Mouse (Mus musculus): ENCODE results near the gene Arhgef3. TPM values are rescaled to one million over a fixed set of nuclear protein-coding genes. Genes with fewer than 3 reads are reported as not detected.

Arhgef3 gene
- total and polyA plus RNA-seq, 3 experiments = 6.7 to 15.2 (median 11.9) TPM

- Histone ChIP-seq H3K4me1 (ENCODE audit: insufficient read depth, low read depth, low read length) (no peaks in the 10 kb centered on the region), H3K36me3 (replicated peaks) (no peaks in the 10 kb centered on the region), H3K4me3 (ENCODE audit: low read depth, low read length) (no peak overlapping the region), H3K27me3 (ENCODE audit: insufficient read depth, low read length) (no peaks in the 10 kb centered on the region), H3K9me3 (replicated peaks) (no peaks in the 10 kb centered on the region)
- no peak for DNase-seq (ENCODE audit: low spot score)
- TF ChIP-seq GATA2 (IDR thresholded peaks at IDR 0.05; ENCODE audit: borderline replicate concordance, low read depth, low read length) = no peak
- no peak for TF ChIP-seq TAL1 (conservative IDR thresholded peaks at IDR 0.05; ENCODE audit: low read depth, low read length)
- TF ChIP-seq POLR2AphosphoS5 (IDR thresholded peaks at IDR 0.05; ENCODE audit: insufficient replicate concordance, low read depth, low read length) = no peak
- no peak for TF ChIP-seq CTCF (IDR thresholded peaks at IDR 0.05; ENCODE audit: low read depth, low read length)
- no peak for TF ChIP-seq GATA1 (IDR thresholded peaks at IDR 0.05; ENCODE audit: borderline replicate concordance, low read length)
- no peak for ATAC-seq (ENCODE audit: extremely low read depth, insufficient number of reproducible peaks, low FRiP score, poor library complexity, severe bottlenecking)
These were observed 147.7 kb downstream of the Arhgef3 start for GRCm38 (mm10) chr14:27262349-27262748.

GRCm38 (mm10) chr14:27266601-27267000, 151.9 kb downstream of the Arhgef3 start:
- Histone ChIP-seq H3K27me3 (ENCODE audit: insufficient read depth, low read length) (peaks cover 3% of the 10 kb centered on the region; the same call in 1 of the 2 replicates), H3K4me3 (ENCODE audit: low read depth, low read length) (no peak overlapping the region), H3K36me3 (replicated peaks) (no peaks in the 10 kb centered on the region), H3K9me3 (replicated peaks) (no peaks in the 10 kb centered on the region), H3K4me1 (ENCODE audit: insufficient read depth, low read depth, low read length) (no peaks in the 10 kb centered on the region)
- no peak for DNase-seq (ENCODE audit: low spot score)
- TF ChIP-seq GATA1 (IDR thresholded peaks at IDR 0.05; ENCODE audit: borderline replicate concordance, low read length) (no peak), POLR2AphosphoS5 (IDR thresholded peaks at IDR 0.05; ENCODE audit: insufficient replicate concordance, low read depth, low read length) (no peak), CTCF (IDR thresholded peaks at IDR 0.05; ENCODE audit: low read depth, low read length) (no peak), TAL1 (conservative IDR thresholded peaks at IDR 0.05; ENCODE audit: low read depth, low read length) (no peak), GATA2 (IDR thresholded peaks at IDR 0.05; ENCODE audit: borderline replicate concordance, low read depth, low read length) (no peak)
- ATAC-seq (ENCODE audit: extremely low read depth, insufficient number of reproducible peaks, low FRiP score, poor library complexity, severe bottlenecking) = no peak

GRCm38 (mm10) chr14:27268137-27268536, 153.4 kb downstream of the Arhgef3 start:
- H3K9me3 ChIP-seq (replicated peaks) = no peaks in the 10 kb centered on the region
- H3K36me3 ChIP-seq (replicated peaks) = no peaks in the 10 kb centered on the region
- no peak overlapping the region for H3K4me3 ChIP-seq (ENCODE audit: low read depth, low read length)
- no peak for TF ChIP-seq GATA2 (IDR thresholded peaks at IDR 0.05; ENCODE audit: borderline replicate concordance, low read depth, low read length)
- no peak for TF ChIP-seq CTCF (IDR thresholded peaks at IDR 0.05; ENCODE audit: low read depth, low read length)
- peaks cover 13% of the 10 kb centered on the region; the same call in 1 of the 2 replicates for H3K27me3 ChIP-seq (ENCODE audit: insufficient read depth, low read length)
- ATAC-seq (ENCODE audit: extremely low read depth, insufficient number of reproducible peaks, low FRiP score, poor library complexity, severe bottlenecking) = no peak
- no peaks in the 10 kb centered on the region for H3K4me1 ChIP-seq (ENCODE audit: insufficient read depth, low read depth, low read length)
- no peak for DNase-seq (ENCODE audit: low spot score)

- no peaks in the 10 kb centered on the region for H3K9me3 ChIP-seq (replicated peaks)
- no peak for ATAC-seq (ENCODE audit: extremely low read depth, insufficient number of reproducible peaks, low FRiP score, poor library complexity, severe bottlenecking)
- TF ChIP-seq GATA2 (IDR thresholded peaks at IDR 0.05; ENCODE audit: borderline replicate concordance, low read depth, low read length) = no peak
- TF ChIP-seq TAL1 (conservative IDR thresholded peaks at IDR 0.05; ENCODE audit: low read depth, low read length) = no peak
- TF ChIP-seq GATA1 (IDR thresholded peaks at IDR 0.05; ENCODE audit: borderline replicate concordance, low read length) = no peak
- no peak for TF ChIP-seq CTCF (IDR thresholded peaks at IDR 0.05; ENCODE audit: low read depth, low read length)
- no peak for TF ChIP-seq POLR2AphosphoS5 (IDR thresholded peaks at IDR 0.05; ENCODE audit: insufficient replicate concordance, low read depth, low read length)
These were observed 154.4 kb downstream of the Arhgef3 start for GRCm38 (mm10) chr14:27268986-27269700.

GRCm38 (mm10) chr14:27269836-27270235, 155.1 kb downstream of the Arhgef3 start:
- peaks cover 17% of the 10 kb centered on the region; the same call in 1 of the 2 replicates for H3K27me3 ChIP-seq (ENCODE audit: insufficient read depth, low read length)
- DNase-seq (ENCODE audit: low spot score) (no peak), ATAC-seq (ENCODE audit: extremely low read depth, insufficient number of reproducible peaks, low FRiP score, poor library complexity, severe bottlenecking) (no peak)
- no peaks in the 10 kb centered on the region for H3K9me3 ChIP-seq (replicated peaks)
- no peak for TF ChIP-seq CTCF (IDR thresholded peaks at IDR 0.05; ENCODE audit: low read depth, low read length)
- TF ChIP-seq POLR2AphosphoS5 (IDR thresholded peaks at IDR 0.05; ENCODE audit: insufficient replicate concordance, low read depth, low read length) = no peak
- no peak for TF ChIP-seq TAL1 (conservative IDR thresholded peaks at IDR 0.05; ENCODE audit: low read depth, low read length)
- no peak for TF ChIP-seq GATA1 (IDR thresholded peaks at IDR 0.05; ENCODE audit: borderline replicate concordance, low read length)
- no peak for TF ChIP-seq GATA2 (IDR thresholded peaks at IDR 0.05; ENCODE audit: borderline replicate concordance, low read depth, low read length)
- no peaks in the 10 kb centered on the region for H3K36me3 ChIP-seq (replicated peaks)
- H3K4me3 ChIP-seq (ENCODE audit: low read depth, low read length) = no peak overlapping the region
- no peaks in the 10 kb centered on the region for H3K4me1 ChIP-seq (ENCODE audit: insufficient read depth, low read depth, low read length)

More at GRCm38 (mm10) chr14:27268986-27269700, 154.4 kb downstream of the Arhgef3 start:
- H3K27me3 ChIP-seq (ENCODE audit: insufficient read depth, low read length) = peaks cover 13% of the 10 kb centered on the region; the same call in 1 of the 2 replicates
- no peaks in the 10 kb centered on the region for H3K4me1 ChIP-seq (ENCODE audit: insufficient read depth, low read depth, low read length)
- no peak for DNase-seq (ENCODE audit: low spot score)
- H3K4me3 ChIP-seq (ENCODE audit: low read depth, low read length) = no peak overlapping the region
- no peaks in the 10 kb centered on the region for H3K36me3 ChIP-seq (replicated peaks)

- TF ChIP-seq CTCF (IDR thresholded peaks at IDR 0.05; ENCODE audit: low read depth, low read length) (no peak), TAL1 (conservative IDR thresholded peaks at IDR 0.05; ENCODE audit: low read depth, low read length) (no peak), POLR2AphosphoS5 (IDR thresholded peaks at IDR 0.05; ENCODE audit: insufficient replicate concordance, low read depth, low read length) (no peak), GATA1 (IDR thresholded peaks at IDR 0.05; ENCODE audit: borderline replicate concordance, low read length) (no peak), GATA2 (IDR thresholded peaks at IDR 0.05; ENCODE audit: borderline replicate concordance, low read depth, low read length) (no peak)
- Histone ChIP-seq H3K4me1 (ENCODE audit: insufficient read depth, low read depth, low read length) (no peaks in the 10 kb centered on the region), H3K36me3 (replicated peaks) (no peaks in the 10 kb centered on the region), H3K9me3 (replicated peaks) (no peaks in the 10 kb centered on the region), H3K4me3 (ENCODE audit: low read depth, low read length) (no peak overlapping the region), H3K27me3 (ENCODE audit: insufficient read depth, low read length) (peaks cover 17% of the 10 kb centered on the region; the same call in 1 of the 2 replicates)
- DNase-seq (ENCODE audit: low spot score) = no peak
- ATAC-seq (ENCODE audit: extremely low read depth, insufficient number of reproducible peaks, low FRiP score, poor library complexity, severe bottlenecking) = no peak
These were observed 155.8 kb downstream of the Arhgef3 start for GRCm38 (mm10) chr14:27270466-27270865.

Measured in G1E (cell line).